Mouse (Mus musculus) myocyte (in vitro differentiated cells): ENCODE measurements around the gene Jazf1. TPM values are rescaled to one million over a fixed set of nuclear protein-coding genes. Genes with fewer than 3 reads are reported as not detected.

Experiments used
- H3K27me3 ChIP-seq: one replicate; pipeline ENCODE4 v1.6.1; 2011; ENCODE audit not compliant: control insufficient read depth, insufficient read depth, insufficient read length
- H3K36me3 ChIP-seq: one replicate; pipeline ENCODE4 v1.6.1; 2011; ENCODE audit not compliant: control insufficient read depth, insufficient read depth
- H3K4me2 ChIP-seq: one replicate; pipeline ENCODE4 v1.6.1; 2011; ENCODE audit warnings: low read depth, control low read depth
- H3K4me3 ChIP-seq: one replicate; pipeline ENCODE4 v1.5.1; 2011; ENCODE audit warnings: mild to moderate bottlenecking, control low read depth, moderate library complexity
- H3K79me2 ChIP-seq: one replicate; pipeline ENCODE4 v1.6.1; 2011; ENCODE audit not compliant: control insufficient read depth, insufficient read depth
- H3ac ChIP-seq: one replicate; pipeline ENCODE4 v1.6.1; 2011; ENCODE audit not compliant: control insufficient read depth, insufficient read length
- CEBPB ChIP-seq: IDR thresholded peaks from 2 replicates; pipeline ENCODE4 v1.6.1; 2011; ENCODE audit warnings: mild to moderate bottlenecking, moderate library complexity; ENCODE audit not compliant: poor library complexity, insufficient read depth, severe bottlenecking
- E2F4 ChIP-seq: IDR thresholded peaks from one replicate; pipeline ENCODE4 v1.6.1; 2011; ENCODE audit warnings: mild to moderate bottlenecking, control low read depth, moderate library complexity; ENCODE audit not compliant: insufficient read depth
- MAX ChIP-seq: IDR thresholded peaks from one replicate; pipeline ENCODE4 v1.6.1; 2011; ENCODE audit warnings: low read depth, mild to moderate bottlenecking, control low read depth
- MYOD1 ChIP-seq, 3 experiments: IDR thresholded peaks; one replicate each; pipeline ENCODE4 v1.6.1; 2011; ENCODE audit warnings: control low read depth in 2 of 3, low read depth in 2 of 3, mild to moderate bottlenecking in 2 of 3, moderate library complexity in 1 of 3; ENCODE audit not compliant: insufficient read length in 2 of 3, control insufficient read depth in 1 of 3
- MYOG ChIP-seq, 3 experiments: IDR thresholded peaks; one replicate each; pipeline ENCODE4 v1.6.1; 2011; ENCODE audit warnings: control low read depth in 2 of 3, low read depth in 2 of 3, mild to moderate bottlenecking in 2 of 3; ENCODE audit not compliant: insufficient read length in 2 of 3, control insufficient read depth in 1 of 3, insufficient read depth in 1 of 3
- POLR2A ChIP-seq: IDR thresholded peaks from one replicate; pipeline ENCODE4 v1.6.1; 2011; ENCODE audit warnings: low read depth, mild to moderate bottlenecking, control low read depth, moderate library complexity; ENCODE audit not compliant: insufficient read length
- POLR2AphosphoS2 ChIP-seq: IDR thresholded peaks from one replicate; pipeline ENCODE4 v1.6.1; 2011; ENCODE audit warnings: low read depth, control low read depth; ENCODE audit not compliant: insufficient read length
- REST ChIP-seq: IDR thresholded peaks from one replicate; pipeline ENCODE4 v1.6.1; 2011; ENCODE audit warnings: mild to moderate bottlenecking, control low read depth, moderate library complexity; ENCODE audit not compliant: insufficient read depth, insufficient read length
- SRF ChIP-seq: IDR thresholded peaks from one replicate; pipeline ENCODE4 v1.6.1; 2011; ENCODE audit warnings: low read depth; ENCODE audit not compliant: control insufficient read depth, insufficient read length
- TCF12 ChIP-seq: IDR thresholded peaks from one replicate; pipeline ENCODE4 v1.6.1; 2011; ENCODE audit warnings: mild to moderate bottlenecking, control low read depth; ENCODE audit not compliant: poor library complexity, insufficient read depth, severe bottlenecking
- TCF3 ChIP-seq: IDR thresholded peaks from one replicate; pipeline ENCODE4 v1.6.1; 2011; ENCODE audit warnings: low read depth, control low read depth; ENCODE audit not compliant: insufficient read length
- USF1 ChIP-seq: IDR thresholded peaks from one replicate; pipeline ENCODE4 v1.6.1; 2011; ENCODE audit warnings: low read depth, mild to moderate bottlenecking, control low read depth, moderate library complexity
- polyA plus RNA-seq: library from polyadenylated mRNA; unstranded; fragments of >200 nt; fragmentation: generic; extraction: Trizol; gene quantifications from one replicate; pipeline ENCODE4 v1.2.1, GENCODE M21; 2012; ENCODE audit warnings: missing spikeins

Gene Jazf1
- polyA plus RNA-seq, 1 experiment, result 0.01 TPM

GRCm38 (mm10) chr6:52893811-52894500, 174.5 kb downstream of the Jazf1 start:
- H3K36me3 ChIP-seq, result no peaks in the 10 kb centered on the region
- H3K4me3 ChIP-seq, result no peak overlapping the region
- no peaks in the 10 kb centered on the region for H3K27me3 ChIP-seq
- no peak overlapping the region for H3K4me2 ChIP-seq
- TF ChIP-seq MYOG (IDR thresholded peaks at IDR 0.05; ENCODE audit: control insufficient read depth in 1 of 3, insufficient read depth in 1 of 3, insufficient read length in 2 of 3, low read depth in 2 of 3) (no peak), TCF3 (no peak), POLR2AphosphoS2 (no peak), MAX (no peak), SRF (no peak), MYOD1 (IDR thresholded peaks at IDR 0.05; ENCODE audit: control insufficient read depth in 1 of 3, insufficient read length in 2 of 3, low read depth in 2 of 3) (no peak), E2F4 (no peak), REST (no peak), POLR2A (no peak), USF1 (no peak), TCF12 (no peak), CEBPB (no peak)
- H3ac ChIP-seq, result no peak overlapping the region
- H3K79me2 ChIP-seq, result no peaks in the 10 kb centered on the region

GRCm38 (mm10) chr6:52892978-52893377, 175.5 kb downstream of the Jazf1 start:
- Histone ChIP-seq H3K79me2 (no peaks in the 10 kb centered on the region), H3ac (no peak overlapping the region), H3K4me3 (no peak overlapping the region), H3K4me2 (no peak overlapping the region), H3K27me3 (no peaks in the 10 kb centered on the region), H3K36me3 (no peaks in the 10 kb centered on the region)
- TF ChIP-seq MYOG (IDR thresholded peaks at IDR 0.05; ENCODE audit: control insufficient read depth in 1 of 3, insufficient read depth in 1 of 3, insufficient read length in 2 of 3, low read depth in 2 of 3) (no peak), TCF12 (no peak), SRF (no peak), MYOD1 (IDR thresholded peaks at IDR 0.05; ENCODE audit: control insufficient read depth in 1 of 3, insufficient read length in 2 of 3, low read depth in 2 of 3) (no peak), MAX (no peak), E2F4 (no peak), POLR2AphosphoS2 (no peak), USF1 (no peak), POLR2A (no peak), CEBPB (no peak), TCF3 (no peak), REST (no peak)

- Histone ChIP-seq H3ac (no peak overlapping the region), H3K4me2 (no peak overlapping the region), H3K79me2 (no peaks in the 10 kb centered on the region), H3K36me3 (no peaks in the 10 kb centered on the region), H3K27me3 (no peaks in the 10 kb centered on the region), H3K4me3 (no peak overlapping the region)
- TF ChIP-seq TCF3 (no peak), POLR2AphosphoS2 (no peak), USF1 (no peak), REST (no peak)
Observed at GRCm38 (mm10) chr6:52887541-52888203, 180.8 kb downstream of the Jazf1 start.

GRCm38 (mm10) chr6:52883773-52884172, 184.7 kb downstream of the Jazf1 start:
- Histone ChIP-seq H3K4me3 (no peak overlapping the region), H3K27me3 (no peaks in the 10 kb centered on the region), H3ac (no peak overlapping the region), H3K36me3 (no peaks in the 10 kb centered on the region), H3K4me2 (no peak overlapping the region), H3K79me2 (no peaks in the 10 kb centered on the region)
- TF ChIP-seq CEBPB (no peak), MAX (no peak), TCF12 (no peak), USF1 (no peak), POLR2AphosphoS2 (no peak), E2F4 (no peak), REST (no peak), MYOD1 (IDR thresholded peaks at IDR 0.05; ENCODE audit: control insufficient read depth in 1 of 3, insufficient read length in 2 of 3, low read depth in 2 of 3) (no peak), POLR2A (no peak), TCF3 (no peak), SRF (no peak), MYOG (IDR thresholded peaks at IDR 0.05; ENCODE audit: control insufficient read depth in 1 of 3, insufficient read depth in 1 of 3, insufficient read length in 2 of 3, low read depth in 2 of 3) (no peak)

GRCm38 (mm10) chr6:52877176-52877575, 191.3 kb downstream of the Jazf1 start:
- no peaks in the 10 kb centered on the region for H3K27me3 ChIP-seq
- H3K36me3 ChIP-seq, result no peaks in the 10 kb centered on the region
- H3K4me3 ChIP-seq, result no peak overlapping the region
- no peaks in the 10 kb centered on the region for H3K79me2 ChIP-seq
- H3K4me2 ChIP-seq, result no peak overlapping the region
- H3ac ChIP-seq, result no peak overlapping the region
- TF ChIP-seq E2F4 (no peak), USF1 (no peak), POLR2A (no peak), TCF3 (no peak), TCF12 (no peak), POLR2AphosphoS2 (no peak)
